Comparison of ENCODE assay signal across 27 mouse cellular contexts in the genomic region with DNA sequence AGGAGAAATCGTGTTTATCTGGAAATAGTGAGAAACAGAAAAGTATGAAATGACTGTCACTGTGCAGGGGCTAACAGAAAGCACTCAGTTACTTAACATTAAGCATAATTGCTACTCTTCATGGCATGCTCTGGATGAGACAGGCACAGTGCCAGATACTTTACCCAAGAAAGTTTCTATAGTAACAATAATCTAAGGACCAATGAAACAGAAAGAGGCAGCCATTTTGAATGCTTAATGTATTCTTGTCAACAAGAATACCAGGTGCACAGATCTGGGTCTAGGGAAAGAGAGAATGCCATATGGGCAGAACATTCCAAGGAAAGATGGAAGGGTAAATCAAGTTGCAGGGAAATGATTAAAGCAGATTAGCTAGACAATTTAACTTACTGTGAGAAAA.
"Had no signal": no experiment of that assay in that cellular context is flagged by ENCODE, and none has a peak within 500 bp of the region (broad histone marks: within the 10 kb centered on the region; RNA-seq: fewer than 3 reads in every experiment).

No protein-coding gene starts in this region.

- H3K27ac ChIP-seq: heart, adult 2 months; heart, embryonic 13.5 days; heart, embryonic 15.5 days; hindbrain, embryonic 13.5 days; hindbrain, embryonic 15.5 days; hindbrain, postnatal 0 days; kidney, embryonic 15.5 days; kidney, postnatal 0 days; limb, embryonic 13.5 days; limb, embryonic 15.5 days; liver, embryonic 12.5 days; liver, embryonic 14.5 days had no signal

- DNase-seq: gastrocnemius, postnatal 14 days; gastrocnemius, postnatal 36 days; heart, adult 11 months; heart, adult 2 months; heart, postnatal 14 days; heart, postnatal 36 days; kidney, adult 11 months; kidney, adult 2 months; kidney, adult 9 months; kidney, postnatal 14 days; kidney, postnatal 36 days; layer of hippocampus, adult 9-11 months; layer of hippocampus, postnatal 36 days; left cerebral cortex, postnatal 4 days had no signal

- H3K9ac ChIP-seq: heart, embryonic 13.5 days; heart, embryonic 15.5 days; hindbrain, embryonic 13.5 days; hindbrain, embryonic 15.5 days; kidney, embryonic 15.5 days; limb, embryonic 13.5 days; limb, embryonic 15.5 days; liver, embryonic 12.5 days; liver, embryonic 14.5 days had no signal

- ATAC-seq: hindbrain, postnatal 0 days; intestine, embryonic 16.5 days; liver, embryonic 12.5 days had no signal

- H3K9me3 ChIP-seq: heart, embryonic 13.5 days; heart, embryonic 15.5 days; hindbrain, embryonic 13.5 days; hindbrain, embryonic 15.5 days; kidney, embryonic 15.5 days; limb, embryonic 13.5 days; limb, embryonic 15.5 days; liver, embryonic 12.5 days had no signal

- H3K36me3 ChIP-seq: heart, embryonic 13.5 days; heart, embryonic 15.5 days; hindbrain, embryonic 13.5 days; hindbrain, embryonic 15.5 days; kidney, embryonic 15.5 days; limb, embryonic 13.5 days; limb, embryonic 15.5 days; liver, embryonic 12.5 days had no signal

- H3K4me3 ChIP-seq: heart, adult 2 months; heart, embryonic 13.5 days; heart, embryonic 15.5 days; hindbrain, embryonic 13.5 days; hindbrain, embryonic 15.5 days; kidney, embryonic 15.5 days; limb, embryonic 13.5 days; limb, embryonic 15.5 days; liver, embryonic 12.5 days had no signal

- H3K27me3 ChIP-seq: heart, embryonic 13.5 days; heart, embryonic 15.5 days; hindbrain, embryonic 13.5 days; hindbrain, embryonic 15.5 days; kidney, embryonic 15.5 days; limb, embryonic 13.5 days; limb, embryonic 15.5 days; liver, embryonic 12.5 days had no signal

- H3K4me1 ChIP-seq: heart, embryonic 13.5 days; heart, embryonic 15.5 days; hindbrain, embryonic 13.5 days; hindbrain, embryonic 15.5 days; kidney, embryonic 15.5 days; limb, embryonic 13.5 days; limb, embryonic 15.5 days; liver, embryonic 12.5 days had no signal

- H3K4me2 ChIP-seq: heart, embryonic 11.5 days; heart, embryonic 13.5 days; heart, embryonic 15.5 days; hindbrain, embryonic 13.5 days; hindbrain, embryonic 15.5 days; kidney, embryonic 15.5 days; limb, embryonic 13.5 days; limb, embryonic 15.5 days; liver, embryonic 12.5 days had no signal
